Mouse (Mus musculus) embryonic facial prominence, embryonic 15.5 days (tissue): ENCODE measurements around the gene Ergic2. TPM values are rescaled to one million over a fixed set of nuclear protein-coding genes. Genes with fewer than 3 reads are reported as not detected.

Source experiments
- ATAC-seq: fragments of 200-750 bp; cut with Nextera tagmentation; 2 replicates; pipeline ENCODE4 v1.8.0; 2017; ENCODE audit warnings: low read depth, moderate TSS enrichment; ENCODE audit not compliant: insufficient number of reproducible peaks, low FRiP score, low TSS enrichment
- H3K27ac ChIP-seq: fragments of 300-500 bp; sonication (generic); replicated peaks from 2 replicates; pipeline ENCODE4 v1.5.1; 2015; ENCODE audit warnings: mild to moderate bottlenecking, inconsistent platforms
- H3K27me3 ChIP-seq: fragments of 300-500 bp; sonication (generic); 2 replicates; pipeline ENCODE4 v1.6.1; 2015; ENCODE audit warnings: inconsistent platforms
- H3K36me3 ChIP-seq: fragments of 300-500 bp; sonication (generic); 2 replicates; pipeline ENCODE4 v1.6.1; 2015; ENCODE audit warnings: mild to moderate bottlenecking, inconsistent platforms
- H3K4me1 ChIP-seq: fragments of 300-500 bp; sonication (generic); 2 replicates; pipeline ENCODE4 v1.6.1; 2015; ENCODE audit warnings: inconsistent platforms
- H3K4me2 ChIP-seq: fragments of 300-500 bp; sonication (generic); replicated peaks from 2 replicates; pipeline ENCODE4 v1.6.1; 2015; ENCODE audit warnings: mild to moderate bottlenecking, inconsistent platforms
- H3K4me3 ChIP-seq: fragments of 300-500 bp; sonication (generic); replicated peaks from 2 replicates; pipeline ENCODE4 v1.5.1; 2015; ENCODE audit warnings: mild to moderate bottlenecking, inconsistent platforms
- H3K9ac ChIP-seq: fragments of 300-500 bp; sonication (generic); 2 replicates; pipeline ENCODE4 v1.6.1; 2015; ENCODE audit warnings: inconsistent platforms
- H3K9me3 ChIP-seq: fragments of 300-500 bp; sonication (generic); replicated peaks from 2 replicates; pipeline ENCODE4 v1.6.1; 2016; ENCODE audit warnings: inconsistent platforms
- WGBS: fragments of 180-500 bp; shearing (Covaris S2); methylation state at CpG from one replicate; pipeline ENCODE4 v1.1.7; 2015; 5-methylcytosine and 5-hydroxymethylcytosine counted together
- polyA plus RNA-seq: library from polyadenylated mRNA; unstranded; fragments of >200 nt; fragmentation: Nextera tagmentation; extraction: Ambion mirVana; gene quantifications from 2 replicates; pipeline ENCODE4 v1.2.1, GENCODE M21; 2015

Ergic2 gene
- 182 TPM in 2 replicates for polyA plus RNA-seq

DNA sequence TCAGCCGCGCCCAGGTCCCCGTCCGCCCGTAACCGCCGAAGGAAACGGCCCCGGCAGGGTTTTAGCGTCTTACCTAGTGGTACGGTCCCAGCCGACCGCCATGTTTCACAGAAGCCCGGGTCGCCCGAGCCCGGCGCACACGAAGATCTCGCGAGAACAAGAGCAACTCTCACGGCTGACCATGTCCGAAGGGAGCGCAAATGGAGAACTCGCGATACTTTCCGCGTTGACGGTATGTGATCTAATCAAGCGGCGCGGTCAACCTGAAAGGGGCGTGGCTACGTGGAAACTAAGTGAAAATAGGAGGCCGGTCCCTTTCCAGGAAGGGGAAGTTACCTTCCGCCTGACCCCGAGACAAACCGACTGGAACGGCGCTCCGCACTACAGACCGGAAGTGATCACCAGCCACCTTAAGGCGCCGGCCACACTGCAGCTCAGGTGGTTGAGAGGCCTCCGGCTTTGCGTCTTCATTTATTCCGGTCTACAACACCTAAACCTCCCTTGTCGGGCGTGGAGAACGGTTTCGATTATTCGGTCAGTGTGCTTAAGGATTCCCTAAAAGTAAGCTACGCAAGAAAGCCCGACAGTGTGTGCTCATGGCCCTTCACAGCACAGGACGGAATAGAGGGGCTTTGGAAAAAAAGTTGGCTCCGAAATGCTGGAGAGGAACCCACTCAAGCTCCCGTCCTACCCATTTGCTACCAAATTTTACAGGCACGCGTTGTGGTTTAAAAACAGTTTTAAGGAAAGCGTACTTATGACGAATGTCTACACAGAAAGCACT lies at the start of gene Ergic2:
Gene Ergic2, minus strand, starts transcription at position 478 of the 784 bp plus-strand sequence.
- Histone ChIP-seq H3K27me3 (no peaks in the 10 kb centered on the region), H3K9ac (peak within 1 kb of the TSS; percentile 99), H3K36me3 (no peaks in the 10 kb centered on the region), H3K4me1 (peaks cover 8% of the 10 kb centered on the region), H3K4me3 (peak within 1 kb of the TSS; percentile 97), H3K27ac (peak within 1 kb of the TSS; percentile 88), H3K9me3 (no peaks in the 10 kb centered on the region), H3K4me2 (peak within 1 kb of the TSS; percentile 65)
- under 1% methylated on average over 61 of the region's 61 CpGs for WGBS
- ATAC-seq: peak; percentile 96

DNA sequence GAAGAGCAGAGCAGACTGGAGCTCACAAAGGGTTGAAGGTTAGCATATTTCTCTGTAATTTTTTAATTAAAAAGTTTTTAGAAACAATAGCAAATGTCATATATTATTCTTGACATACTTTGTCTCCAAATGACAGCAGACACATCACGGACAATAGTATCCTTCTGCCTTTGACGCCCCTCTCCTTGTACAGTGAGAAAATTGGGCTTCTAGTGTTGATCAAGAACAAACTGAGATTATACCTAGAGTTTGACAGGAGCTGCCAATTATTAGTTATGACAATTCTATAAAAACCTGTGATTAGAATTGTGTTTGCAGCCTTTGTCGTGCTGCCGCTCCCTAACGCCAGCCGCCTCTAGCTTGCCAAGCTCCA lies 48.5 kb upstream of the Ergic2 start:
- ATAC-seq: no peak
- WGBS: 83% methylated on average over 6 of the region's 6 CpGs
- H3K36me3 ChIP-seq: no peaks in the 10 kb centered on the region
- no peaks in the 10 kb centered on the region for H3K27me3 ChIP-seq
- no peaks in the 10 kb centered on the region for H3K9me3 ChIP-seq
- no peak overlapping the region for H3K27ac ChIP-seq
- no peak overlapping the region for H3K4me2 ChIP-seq
- H3K4me1 ChIP-seq: peaks cover 9% of the 10 kb centered on the region; the same call in 1 of the 2 replicates
- no peak overlapping the region for H3K4me3 ChIP-seq
- no peak overlapping the region for H3K9ac ChIP-seq

DNA sequence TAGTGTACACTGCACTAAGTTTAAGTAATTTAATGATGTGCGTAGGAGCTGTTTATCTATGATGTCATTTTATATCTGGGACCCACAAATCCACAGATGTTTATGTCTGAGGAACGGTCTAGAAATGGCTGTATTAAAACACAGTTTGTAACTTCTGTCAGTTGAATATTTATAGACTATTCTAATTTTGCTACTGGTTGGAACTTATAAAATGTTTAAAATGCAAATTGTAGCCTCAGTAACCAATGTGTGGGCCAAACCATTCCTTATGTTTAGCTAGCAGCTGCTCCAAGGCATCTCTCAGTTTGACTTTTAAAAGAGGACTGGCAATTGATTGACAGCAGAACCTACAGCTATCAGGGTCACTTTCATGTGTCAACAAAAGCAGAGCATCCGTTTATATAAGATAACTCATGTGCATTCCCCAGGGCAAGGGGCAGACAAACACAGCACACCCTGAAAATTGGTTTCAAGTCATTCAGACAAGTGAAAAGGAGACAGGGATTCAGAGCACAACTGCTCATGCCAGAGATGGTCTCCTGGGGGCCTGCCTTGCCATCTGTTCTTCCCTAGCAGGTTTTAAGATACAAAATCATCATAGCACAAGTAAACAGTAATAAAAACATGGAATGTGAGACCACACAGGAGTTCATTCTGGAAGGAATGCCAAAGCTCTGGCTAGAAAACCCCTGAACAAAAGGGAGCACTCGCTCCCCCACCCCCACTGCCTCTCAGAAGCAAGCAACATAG lies 48.0 kb upstream of the Ergic2 start:
- no peak for ATAC-seq
- Histone ChIP-seq H3K9me3 (no peaks in the 10 kb centered on the region), H3K4me2 (no peak overlapping the region), H3K4me3 (no peak overlapping the region), H3K36me3 (no peaks in the 10 kb centered on the region), H3K4me1 (peaks cover 9% of the 10 kb centered on the region; the same call in 1 of the 2 replicates), H3K27ac (no peak overlapping the region), H3K27me3 (no peaks in the 10 kb centered on the region), H3K9ac (no peak overlapping the region)
- 35% methylated on average over 4 of the region's 4 CpGs for WGBS

DNA sequence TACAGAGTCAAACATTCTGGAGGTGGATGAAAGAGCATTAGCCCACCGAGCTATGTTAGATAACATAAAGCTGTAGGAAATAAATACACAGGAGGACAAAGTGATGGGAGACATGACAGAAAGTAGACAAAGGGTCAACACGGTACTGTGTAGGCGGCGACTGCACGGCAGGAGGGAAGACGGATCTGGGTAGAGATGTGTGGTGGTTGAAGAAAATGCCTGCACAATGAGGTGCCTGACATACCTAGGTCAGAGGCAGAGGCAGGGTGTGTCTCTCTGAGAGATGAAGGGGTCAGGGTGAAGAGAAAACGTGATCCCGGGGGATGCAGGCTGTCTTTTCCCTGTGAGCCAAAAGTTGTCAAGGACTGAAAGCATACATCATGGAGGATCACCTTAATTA lies 46.9 kb upstream of the Ergic2 start:
- Histone ChIP-seq H3K9me3 (no peaks in the 10 kb centered on the region), H3K4me3 (no peak overlapping the region), H3K27me3 (no peaks in the 10 kb centered on the region), H3K9ac (no peak overlapping the region), H3K36me3 (no peaks in the 10 kb centered on the region), H3K4me2 (no peak overlapping the region), H3K4me1 (peaks cover 9% of the 10 kb centered on the region; the same call in 1 of the 2 replicates), H3K27ac (no peak overlapping the region)
- WGBS: 84% methylated on average over 8 of the region's 8 CpGs
- no peak for ATAC-seq

DNA sequence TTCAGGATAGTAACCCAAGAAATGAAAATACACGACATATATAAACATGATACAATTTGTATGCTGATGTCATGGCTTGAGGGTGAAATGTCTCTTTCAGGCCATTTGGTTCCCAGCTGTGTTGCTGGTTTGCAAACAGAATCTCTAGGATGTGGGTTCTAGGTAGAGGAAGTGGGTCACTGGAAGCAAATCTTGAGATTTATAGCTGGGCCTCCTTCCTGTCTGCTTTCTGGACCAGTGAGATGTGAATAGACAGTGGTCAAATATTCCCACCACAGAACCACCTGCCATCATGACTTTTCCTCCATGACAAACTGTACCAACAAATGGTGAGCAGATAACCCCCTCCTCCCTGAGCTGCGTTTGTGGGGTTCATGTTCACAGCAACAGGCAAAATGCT lies 45.6 kb upstream of the Ergic2 start:
- H3K4me3 ChIP-seq: no peak overlapping the region
- no peak overlapping the region for H3K9ac ChIP-seq
- no peaks in the 10 kb centered on the region for H3K36me3 ChIP-seq
- peaks cover 14% of the 10 kb centered on the region for H3K4me1 ChIP-seq
- H3K9me3 ChIP-seq: no peaks in the 10 kb centered on the region
- H3K27me3 ChIP-seq: no peaks in the 10 kb centered on the region
- H3K27ac ChIP-seq: no peak overlapping the region
- no peak overlapping the region for H3K4me2 ChIP-seq
- ATAC-seq: no peak
- 64% methylated on average over 2 of the region's 2 CpGs for WGBS

DNA sequence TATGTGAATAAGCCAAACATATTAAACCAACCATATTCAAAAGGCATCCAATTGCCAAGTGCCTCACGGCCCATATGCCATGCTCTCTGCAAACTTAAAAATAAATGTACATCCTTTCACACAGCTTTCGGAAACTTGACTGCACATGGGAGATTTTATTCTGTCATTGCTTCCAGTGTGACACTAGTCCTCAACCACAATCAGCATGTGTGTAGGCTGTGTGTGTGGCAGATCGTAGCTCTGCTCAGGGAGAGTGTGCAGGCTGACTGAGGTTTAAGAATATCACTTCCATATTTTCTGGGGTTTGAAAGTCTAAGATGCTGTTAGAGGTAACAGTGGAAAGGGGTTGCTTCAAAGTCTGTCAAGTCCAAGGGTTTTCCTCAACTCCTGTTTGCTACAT lies 43.9 kb upstream of the Ergic2 start:
- H3K9me3 ChIP-seq: no peaks in the 10 kb centered on the region
- no peak overlapping the region for H3K4me3 ChIP-seq
- H3K27ac ChIP-seq: no peak overlapping the region
- H3K4me1 ChIP-seq: peaks cover 14% of the 10 kb centered on the region
- H3K36me3 ChIP-seq: no peaks in the 10 kb centered on the region
- H3K27me3 ChIP-seq: no peaks in the 10 kb centered on the region
- WGBS: 59% methylated on average over 3 of the region's 3 CpGs
- ATAC-seq: no peak
- H3K9ac ChIP-seq: no peak overlapping the region
- no peak overlapping the region for H3K4me2 ChIP-seq

DNA sequence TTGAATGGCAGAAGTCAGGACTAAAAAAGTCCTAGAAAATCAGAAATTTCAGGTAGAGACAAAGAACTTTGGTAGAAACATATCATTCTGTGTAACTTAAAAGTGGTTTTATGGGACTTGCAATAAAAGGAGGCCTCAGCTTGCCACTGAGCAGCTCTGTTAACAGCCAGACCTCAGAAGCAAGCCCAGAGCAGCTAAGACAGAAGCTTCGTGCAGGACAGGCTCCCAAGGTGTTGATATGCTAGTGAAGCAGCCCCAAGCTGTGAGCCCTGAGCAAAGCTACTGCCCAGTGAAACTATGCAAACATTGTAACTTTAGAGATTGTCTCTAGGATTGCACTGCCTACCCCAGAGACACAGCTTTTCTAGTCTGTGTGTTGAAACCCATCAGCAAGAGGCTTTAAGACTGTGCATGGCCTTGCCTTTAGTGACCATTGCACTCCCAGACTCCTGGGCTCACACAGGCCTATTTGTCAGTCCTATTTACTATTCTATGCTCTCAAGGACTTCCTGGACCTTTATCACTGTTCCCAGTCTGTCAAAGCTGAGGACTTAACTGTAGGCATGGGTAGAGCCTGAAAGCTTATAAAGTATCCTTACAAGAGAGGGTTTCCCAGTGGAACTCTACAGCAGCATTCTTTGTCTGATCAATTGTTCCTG lies 43.4 kb upstream of the Ergic2 start:
- Histone ChIP-seq H3K27ac (no peak overlapping the region), H3K9ac (no peak overlapping the region), H3K4me3 (no peak overlapping the region), H3K36me3 (no peaks in the 10 kb centered on the region), H3K4me2 (no peak overlapping the region), H3K9me3 (no peaks in the 10 kb centered on the region), H3K4me1 (peaks cover 10% of the 10 kb centered on the region), H3K27me3 (no peaks in the 10 kb centered on the region)
- WGBS: 55% methylated on average over 1 of the region's 1 CpGs
- no peak for ATAC-seq

DNA sequence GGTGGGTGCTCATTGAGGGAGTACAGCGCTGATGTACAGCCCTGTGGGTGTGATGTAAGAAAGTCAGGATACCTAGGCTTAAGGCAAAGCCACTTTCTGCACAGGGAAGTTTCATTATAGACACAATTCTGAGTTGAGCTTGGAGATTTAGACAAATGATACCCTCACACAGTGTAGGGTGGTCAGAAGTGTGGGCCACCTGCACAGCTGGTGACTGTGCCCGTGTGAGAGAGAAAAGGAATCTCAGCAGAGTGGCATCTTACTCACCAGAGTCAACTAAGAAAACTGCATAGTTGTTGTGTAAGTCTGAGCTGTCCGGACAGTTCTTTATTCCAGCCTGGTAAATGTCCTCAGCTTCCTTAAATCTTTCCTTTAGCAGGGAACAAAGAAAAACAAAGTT lies 37.0 kb upstream of the Ergic2 start:
- H3K36me3 ChIP-seq: no peaks in the 10 kb centered on the region
- H3K4me2 ChIP-seq: no peak overlapping the region
- H3K4me3 ChIP-seq: no peak overlapping the region
- H3K9ac ChIP-seq: no peak overlapping the region
- H3K9me3 ChIP-seq: no peaks in the 10 kb centered on the region
- ATAC-seq: no peak
- 75% methylated on average over 3 of the region's 3 CpGs for WGBS
- no peaks in the 10 kb centered on the region for H3K27me3 ChIP-seq
- no peak overlapping the region for H3K27ac ChIP-seq
- H3K4me1 ChIP-seq: peaks cover 5% of the 10 kb centered on the region

DNA sequence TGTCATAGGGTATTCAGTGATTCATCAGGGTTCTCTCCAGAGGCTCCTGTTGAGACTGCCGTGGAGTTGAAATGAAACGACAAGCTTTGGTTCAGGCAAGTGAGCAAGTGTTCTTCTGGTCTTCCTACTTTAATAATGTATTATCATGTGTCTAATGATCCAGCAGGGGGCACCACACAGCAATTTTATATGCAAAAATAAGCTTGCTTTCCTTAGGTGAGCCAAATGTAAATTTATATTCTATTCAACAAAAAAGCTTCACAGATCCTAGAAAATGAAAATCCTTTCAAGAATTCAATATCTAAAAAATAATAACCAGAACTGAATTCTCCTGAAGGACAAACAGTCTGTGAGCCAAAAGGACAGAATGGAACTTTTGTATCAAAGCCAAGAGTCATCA lies 36.5 kb upstream of the Ergic2 start:
- H3K9me3 ChIP-seq: no peaks in the 10 kb centered on the region
- peaks cover 5% of the 10 kb centered on the region for H3K4me1 ChIP-seq
- H3K27me3 ChIP-seq: no peaks in the 10 kb centered on the region
- H3K4me3 ChIP-seq: no peak overlapping the region
- ATAC-seq: no peak
- no peaks in the 10 kb centered on the region for H3K36me3 ChIP-seq
- no peak overlapping the region for H3K9ac ChIP-seq
- whole genome bisulfite sequencing: 33% methylated on average over 2 of the region's 2 CpGs
- no peak overlapping the region for H3K27ac ChIP-seq
- no peak overlapping the region for H3K4me2 ChIP-seq

DNA sequence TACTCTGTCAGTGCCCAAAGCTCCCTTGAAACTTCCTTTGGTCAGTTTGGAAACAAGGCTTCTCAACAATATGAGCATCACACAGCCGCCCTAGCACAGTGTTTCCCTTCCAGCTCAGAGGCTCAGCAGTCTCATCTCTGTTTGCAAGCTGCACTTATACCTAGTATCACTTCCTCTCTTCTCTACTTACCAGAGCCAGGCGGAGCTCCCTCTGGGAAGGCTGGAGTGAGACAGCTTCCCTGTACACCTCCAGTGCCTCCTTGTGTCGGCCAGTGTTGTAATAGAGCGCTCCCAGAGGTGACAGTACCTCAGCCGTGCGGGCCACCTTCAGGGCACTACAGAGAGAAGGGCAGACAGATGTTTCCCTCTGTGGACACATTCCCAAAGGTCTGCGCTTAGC lies 34.4 kb upstream of the Ergic2 start:
- 65% methylated on average over 7 of the region's 7 CpGs for WGBS
- Histone ChIP-seq H3K9me3 (no peaks in the 10 kb centered on the region), H3K27ac (no peak overlapping the region), H3K27me3 (no peaks in the 10 kb centered on the region), H3K4me2 (no peak overlapping the region), H3K4me1 (no peaks in the 10 kb centered on the region), H3K4me3 (no peak overlapping the region), H3K9ac (no peak overlapping the region), H3K36me3 (no peaks in the 10 kb centered on the region)
- no peak for ATAC-seq

DNA sequence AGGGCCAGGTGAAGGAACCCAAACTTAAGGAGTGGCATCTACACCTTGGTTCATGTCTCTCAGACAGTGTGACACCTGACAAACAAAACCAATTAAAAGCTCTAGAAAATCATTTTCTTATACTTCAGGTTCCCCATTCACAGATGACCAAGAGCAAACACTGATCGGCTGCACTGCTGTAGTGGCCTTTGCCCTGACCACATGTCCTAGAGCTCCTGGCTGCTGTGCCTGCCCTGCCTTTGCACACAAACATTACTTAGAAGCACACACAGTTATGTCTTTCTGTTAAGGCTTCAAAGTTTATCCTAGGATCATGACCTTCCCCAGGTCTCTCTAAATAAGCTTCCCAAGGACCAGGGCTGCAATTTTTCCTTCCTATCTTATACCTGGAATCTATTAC lies 32.7 kb upstream of the Ergic2 start:
- 67% methylated on average over 1 of the region's 1 CpGs for WGBS

More for the DNA sequence above, 32.7 kb upstream of the Ergic2 start:
- no peaks in the 10 kb centered on the region for H3K27me3 ChIP-seq
- no peak overlapping the region for H3K4me2 ChIP-seq
- H3K4me3 ChIP-seq: no peak overlapping the region
- no peaks in the 10 kb centered on the region for H3K9me3 ChIP-seq
- no peaks in the 10 kb centered on the region for H3K4me1 ChIP-seq
- ATAC-seq: no peak
- H3K9ac ChIP-seq: no peak overlapping the region
- no peak overlapping the region for H3K27ac ChIP-seq
- H3K36me3 ChIP-seq: no peaks in the 10 kb centered on the region
